Mouse (Mus musculus): Measurements from ENCODE around the gene Gm20388. TPM values are rescaled to one million over a fixed set of nuclear protein-coding genes. Genes with fewer than 3 reads are reported as not detected.

Gene Gm20388
- total and polyA plus RNA-seq, 2 experiments from 2014 or later, result 17.3 TPM; not detected in 1

- Histone ChIP-seq H3K4me1 (ENCODE audit: control insufficient read depth, insufficient read depth) (peaks cover 12% of the 10 kb centered on the region), H3K27ac (ENCODE audit: low read depth) (peak overlapping the region; percentile 79; the same call in 1 of the 2 replicates)
- peak; percentile 21 for ATAC-seq (ENCODE audit: insufficient read depth, low read depth)
These were observed 3566.5 kb downstream of the Gm20388 start for GRCm38 (mm10) chr8:123476911-123477736.

GRCm38 (mm10) chr8:123477737-123478258 lies 3567.2 kb downstream of the Gm20388 start, which contains the start of gene Afg3l1:
Gene Afg3l1, plus strand, starts transcription at chr8:123477903.
- H3K27ac ChIP-seq (ENCODE audit: low read depth), result peak within 1 kb of the TSS; percentile 79
- H3K4me3 ChIP-seq (ENCODE audit: low read depth, low read length), result peak within 1 kb of the TSS; percentile 81
- ATAC-seq (ENCODE audit: insufficient read depth, low read depth) (peak; percentile 94), DNase-seq (ENCODE audit: low spot score) (peak; percentile 85)
- H3K9me3 ChIP-seq (replicated peaks; ENCODE audit: control insufficient read depth, low read length), result no peaks in the 10 kb centered on the region
- TF ChIP-seq CTCF (IDR thresholded peaks at IDR 0.05; ENCODE audit: low read depth) (no peak), EP300 (IDR thresholded peaks at IDR 0.05; ENCODE audit: low read depth) (no peak)
- WGBS, result under 1% methylated on average over 56 of the region's 58 CpGs
- peaks cover 12% of the 10 kb centered on the region for H3K4me1 ChIP-seq (ENCODE audit: control insufficient read depth, insufficient read depth)
- H3K4me2 ChIP-seq (ENCODE audit: low read depth, low read length), result peak within 1 kb of the TSS; percentile 77
- no peaks in the 10 kb centered on the region for H3K27me3 ChIP-seq (ENCODE audit: control insufficient read depth, insufficient read depth, low read length)
- H3K36me3 ChIP-seq (replicated peaks; ENCODE audit: control insufficient read depth, insufficient read depth, low read length), result peaks cover 22% of the 10 kb centered on the region
- peak within 1 kb of the TSS; percentile 63 for H3K9ac ChIP-seq (replicated peaks; ENCODE audit: low read depth, low read length)

More at GRCm38 (mm10) chr8:123476911-123477736, 3566.5 kb downstream of the Gm20388 start:
- no peaks in the 10 kb centered on the region for H3K27me3 ChIP-seq (ENCODE audit: control insufficient read depth, insufficient read depth, low read length)
- DNase-seq (ENCODE audit: low spot score), result no peak
- peak overlapping the region; percentile 77 for H3K4me2 ChIP-seq (ENCODE audit: low read depth, low read length)
- WGBS, result 10% methylated on average over 34 of the region's 34 CpGs
- H3K9me3 ChIP-seq (replicated peaks; ENCODE audit: control insufficient read depth, low read length), result no peaks in the 10 kb centered on the region
- TF ChIP-seq CTCF (IDR thresholded peaks at IDR 0.05; ENCODE audit: low read depth), result no peak
- no peak for TF ChIP-seq EP300 (IDR thresholded peaks at IDR 0.05; ENCODE audit: low read depth)
- peak overlapping the region; percentile 81 for H3K4me3 ChIP-seq (ENCODE audit: low read depth, low read length)
- H3K9ac ChIP-seq (replicated peaks; ENCODE audit: low read depth, low read length), result peak overlapping the region; percentile 63
- peaks cover 18% of the 10 kb centered on the region for H3K36me3 ChIP-seq (replicated peaks; ENCODE audit: control insufficient read depth, insufficient read depth, low read length)

- no peak for ATAC-seq (ENCODE audit: insufficient read depth, low read depth)
These were observed 3568.0 kb downstream of the Gm20388 start for GRCm38 (mm10) chr8:123478456-123479218.

DNA sequence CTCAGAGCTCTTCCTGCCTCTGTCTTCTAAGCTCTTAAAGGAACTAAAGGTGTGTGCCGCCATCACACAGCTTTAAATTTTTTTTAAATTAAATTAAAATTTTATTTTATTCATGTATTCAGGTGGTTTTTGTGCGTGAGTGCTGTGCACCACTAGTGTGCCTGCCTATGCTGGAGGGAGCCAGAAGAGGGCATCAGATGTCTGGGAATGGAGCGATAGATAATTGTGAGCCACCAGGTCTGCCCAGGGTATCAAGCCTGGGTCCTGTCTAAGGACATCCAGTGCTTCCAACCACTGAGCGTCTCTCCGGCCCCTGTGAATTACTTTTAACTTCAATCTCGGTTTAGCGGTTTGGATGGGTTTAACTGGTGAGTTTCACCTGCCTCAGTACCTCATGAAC lies 3572.0 kb downstream of the Gm20388 start:
- DNase-seq (ENCODE audit: low spot score) (no peak), ATAC-seq (ENCODE audit: insufficient read depth, low read depth) (no peak)
- peaks cover 8% of the 10 kb centered on the region; the same call in 1 of the 2 replicates for H3K4me1 ChIP-seq (ENCODE audit: control insufficient read depth, insufficient read depth)
- H3K4me2 ChIP-seq (ENCODE audit: low read depth, low read length), result no peak overlapping the region
- no peaks in the 10 kb centered on the region for H3K9me3 ChIP-seq (replicated peaks; ENCODE audit: control insufficient read depth, low read length)
- no peak overlapping the region for H3K27ac ChIP-seq (ENCODE audit: low read depth)
- H3K36me3 ChIP-seq (replicated peaks; ENCODE audit: control insufficient read depth, insufficient read depth, low read length), result peaks cover 61% of the 10 kb centered on the region
- H3K9ac ChIP-seq (replicated peaks; ENCODE audit: low read depth, low read length), result no peak overlapping the region
- TF ChIP-seq EP300 (IDR thresholded peaks at IDR 0.05; ENCODE audit: low read depth) (no peak), CTCF (IDR thresholded peaks at IDR 0.05; ENCODE audit: low read depth) (no peak)
- 91% methylated on average over 7 of the region's 7 CpGs for WGBS
- H3K27me3 ChIP-seq (ENCODE audit: control insufficient read depth, insufficient read depth, low read length), result no peaks in the 10 kb centered on the region
- no peak overlapping the region for H3K4me3 ChIP-seq (ENCODE audit: low read depth, low read length)

More at GRCm38 (mm10) chr8:123478456-123479218, 3568.0 kb downstream of the Gm20388 start:
- no peaks in the 10 kb centered on the region for H3K9me3 ChIP-seq (replicated peaks; ENCODE audit: control insufficient read depth, low read length)
- no peak for DNase-seq (ENCODE audit: low spot score)
- H3K4me2 ChIP-seq (ENCODE audit: low read depth, low read length), result peak overlapping the region; percentile 77
- H3K4me3 ChIP-seq (ENCODE audit: low read depth, low read length), result peak overlapping the region; percentile 81
- WGBS, result 36% methylated on average over 16 of the region's 16 CpGs
- H3K9ac ChIP-seq (replicated peaks; ENCODE audit: low read depth, low read length), result peak overlapping the region; percentile 63
- TF ChIP-seq CTCF (IDR thresholded peaks at IDR 0.05; ENCODE audit: low read depth) (no peak), EP300 (IDR thresholded peaks at IDR 0.05; ENCODE audit: low read depth) (no peak)
- peaks cover 24% of the 10 kb centered on the region for H3K36me3 ChIP-seq (replicated peaks; ENCODE audit: control insufficient read depth, insufficient read depth, low read length)
- peaks cover 12% of the 10 kb centered on the region for H3K4me1 ChIP-seq (ENCODE audit: control insufficient read depth, insufficient read depth)
- peak overlapping the region; percentile 79 for H3K27ac ChIP-seq (ENCODE audit: low read depth)
- no peaks in the 10 kb centered on the region for H3K27me3 ChIP-seq (ENCODE audit: control insufficient read depth, insufficient read depth, low read length)
